20 mouse cellular contexts compared by ENCODE assay signal in the genomic region with DNA sequence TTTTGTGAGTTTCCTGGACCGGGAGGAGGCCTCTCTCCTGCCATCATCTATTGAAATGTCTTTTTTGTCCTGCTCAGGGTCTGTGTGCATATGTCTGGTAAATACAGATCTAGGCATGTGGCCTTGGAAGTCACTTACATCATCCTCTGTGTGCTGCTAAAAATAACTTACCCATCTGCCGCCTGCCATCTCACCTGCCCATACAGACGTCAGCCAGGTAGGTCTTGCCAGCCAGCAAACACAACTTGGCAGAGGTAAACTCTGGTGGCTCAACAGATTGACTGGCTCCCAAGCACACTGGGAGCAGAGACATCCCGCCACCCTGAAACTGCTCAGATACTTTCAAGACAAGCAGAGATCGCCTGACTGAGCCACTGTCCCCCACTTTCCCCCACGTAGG.
DNase-seq lines count a peak whose midpoint lies in the region; ATAC-seq and TF ChIP-seq lines count a peak whose summit lies in the region.
"Had no signal": no experiment of that assay in that cellular context is flagged by ENCODE, and none has a peak within 500 bp of the region (broad histone marks: within the 10 kb centered on the region; RNA-seq: fewer than 3 reads in every experiment).

No protein-coding gene starts in this region.

- no peak for TF ChIP-seq POLR2A in liver, adult 2 months (IDR thresholded peaks at IDR 0.05; ENCODE audit: extremely low read depth, insufficient read depth, low read length)

- H3K4me2 ChIP-seq in liver, embryonic 12.5 days: no peak overlapping the region
- H3K4me2 ChIP-seq: embryonic facial prominence, embryonic 13.5 days; forebrain, embryonic 12.5 days; heart, embryonic 11.5 days; heart, embryonic 15.5 days; hindbrain, embryonic 14.5 days had no signal

- H3K4me3 ChIP-seq in liver, adult 2 months (ENCODE audit: insufficient read depth, low read depth, low read length): no peak overlapping the region
- no peak overlapping the region for H3K4me3 ChIP-seq in liver, embryonic 12.5 days
- H3K4me3 ChIP-seq in embryonic facial prominence, embryonic 10.5 days: no peak overlapping the region
- H3K4me3 ChIP-seq: embryonic facial prominence, embryonic 13.5 days; forebrain, embryonic 12.5 days; heart, adult 2 months; heart, embryonic 15.5 days had no signal

- H3K36me3 ChIP-seq in liver, adult 2 months (ENCODE audit: control insufficient read depth, insufficient read depth, low read length): no peaks in the 10 kb centered on the region
- no peaks in the 10 kb centered on the region for H3K36me3 ChIP-seq in liver, embryonic 12.5 days
- no peaks in the 10 kb centered on the region for H3K36me3 ChIP-seq in embryonic facial prominence, embryonic 10.5 days (replicated peaks)
- H3K36me3 ChIP-seq: embryonic facial prominence, embryonic 13.5 days; forebrain, embryonic 12.5 days; heart, embryonic 15.5 days had no signal

- no peak for ATAC-seq in liver, embryonic 12.5 days
- ATAC-seq: forebrain, embryonic 16.5 days; intestine, embryonic 16.5 days had no signal

- H3K27me3 ChIP-seq in liver, adult 2 months (ENCODE audit: control insufficient read depth, insufficient read depth, low read length): no peaks in the 10 kb centered on the region
- no peaks in the 10 kb centered on the region for H3K27me3 ChIP-seq in liver, embryonic 12.5 days (replicated peaks)
- no peaks in the 10 kb centered on the region for H3K27me3 ChIP-seq in embryonic facial prominence, embryonic 10.5 days (replicated peaks; ENCODE audit: low read depth, poor library complexity, severe bottlenecking)
- H3K27me3 ChIP-seq: embryonic facial prominence, embryonic 13.5 days; forebrain, embryonic 12.5 days; heart, embryonic 15.5 days had no signal

- H3K4me1 ChIP-seq in liver, adult 2 months (ENCODE audit: control insufficient read depth, insufficient read depth, low read length): no peaks in the 10 kb centered on the region
- H3K4me1 ChIP-seq in liver, embryonic 12.5 days: peaks cover 6% of the 10 kb centered on the region; the same call in 1 of the 2 replicates
- H3K4me1 ChIP-seq in embryonic facial prominence, embryonic 10.5 days: 0 out of 2 replicates have a peak, but pooled peaks cover 6% of the 10 kb centered on the region
- H3K4me1 ChIP-seq: embryonic facial prominence, embryonic 13.5 days; forebrain, embryonic 12.5 days; heart, embryonic 15.5 days had no signal

- peak; percentile 18 for DNase-seq in liver, adult 2 months (ENCODE audit: extremely low read depth, low read depth, low spot score)
- peak; percentile 90 to 96 for DNase-seq in cerebellum, adult 18-20 months
- peak; percentile 97 for DNase-seq in cerebellum, adult 9-11 months
- DNase-seq in cerebellum, postnatal 36 days: peak; percentile 90
- DNase-seq in retina, embryonic 14.5 days (ENCODE audit: low spot score): no peak
- no peak for DNase-seq in adrenal gland, adult (ENCODE audit: inconsistent age in 2 of 2, low spot score in 1 of 2)
- no peak for DNase-seq in embryonic facial prominence, embryonic 10.5 days (ENCODE audit: low spot score)
- DNase-seq: adrenal gland, adult 8-10 months; adrenal gland, postnatal 36 days; gastrocnemius, postnatal 14 days; heart, adult 2 months; heart, postnatal 14 days had no signal

- no peaks in the 10 kb centered on the region for H3K79me2 ChIP-seq in liver, adult 2 months (ENCODE audit: control insufficient read depth, insufficient read depth, low read length)

- TF ChIP-seq CTCF in liver, adult 2 months (IDR thresholded peaks at IDR 0.05; ENCODE audit: low read depth, low read length): no peak

- 48% methylated on average over 6 of the region's 6 CpGs for WGBS in liver, adult 2 months
- 72% methylated on average over 6 of the region's 6 CpGs for WGBS in liver, embryonic 12.5 days (ENCODE audit: insufficient replicate concordance)
- 91% methylated on average over 6 of the region's 6 CpGs for WGBS in embryonic facial prominence, embryonic 10.5 days

- no peaks in the 10 kb centered on the region for H3K9me3 ChIP-seq in liver, embryonic 12.5 days (replicated peaks)
- H3K9me3 ChIP-seq in embryonic facial prominence, embryonic 10.5 days: no peaks in the 10 kb centered on the region
- H3K9me3 ChIP-seq: embryonic facial prominence, embryonic 13.5 days; forebrain, embryonic 12.5 days; heart, embryonic 15.5 days had no signal

- no peak overlapping the region for H3K27ac ChIP-seq in liver, adult 2 months (replicated peaks; ENCODE audit: insufficient read depth, low read depth, low read length)
- no peak overlapping the region for H3K27ac ChIP-seq in liver, embryonic 12.5 days
- H3K27ac ChIP-seq in embryonic facial prominence, embryonic 10.5 days (replicated peaks): no peak overlapping the region
- H3K27ac ChIP-seq: embryonic facial prominence, embryonic 13.5 days; forebrain, embryonic 12.5 days; heart, adult 2 months; heart, embryonic 15.5 days; hindbrain, embryonic 14.5 days had no signal

- H3K9ac ChIP-seq in liver, adult 2 months (ENCODE audit: low read depth, low read length): no peak overlapping the region
- no peak overlapping the region for H3K9ac ChIP-seq in liver, embryonic 12.5 days
- H3K9ac ChIP-seq: embryonic facial prominence, embryonic 13.5 days; forebrain, embryonic 12.5 days; heart, embryonic 15.5 days; hindbrain, embryonic 14.5 days had no signal

Comparison
In these comparisons a context has a peak if more than half of its experiments do, and no peak if none do; other contexts are left out.
1. DNase-seq: peak in liver, adult 2 months (single experiment), cerebellum, adult 18-20 months (2 of 2), cerebellum, adult 9-11 months (single experiment) and cerebellum, postnatal 36 days (2 of 2); none in retina, embryonic 14.5 days (single experiment), adrenal gland, adult (0 of 2) and embryonic facial prominence, embryonic 10.5 days (single experiment).